Mouse (Mus musculus) thymus, postnatal 25 days (tissue): ENCODE results near the gene Sat2.

ENCODE experiments used
- DNase-seq: peaks from one replicate; pipeline ENCODE4 v3.0.0; 2022

The Sat2 gene

DNA sequence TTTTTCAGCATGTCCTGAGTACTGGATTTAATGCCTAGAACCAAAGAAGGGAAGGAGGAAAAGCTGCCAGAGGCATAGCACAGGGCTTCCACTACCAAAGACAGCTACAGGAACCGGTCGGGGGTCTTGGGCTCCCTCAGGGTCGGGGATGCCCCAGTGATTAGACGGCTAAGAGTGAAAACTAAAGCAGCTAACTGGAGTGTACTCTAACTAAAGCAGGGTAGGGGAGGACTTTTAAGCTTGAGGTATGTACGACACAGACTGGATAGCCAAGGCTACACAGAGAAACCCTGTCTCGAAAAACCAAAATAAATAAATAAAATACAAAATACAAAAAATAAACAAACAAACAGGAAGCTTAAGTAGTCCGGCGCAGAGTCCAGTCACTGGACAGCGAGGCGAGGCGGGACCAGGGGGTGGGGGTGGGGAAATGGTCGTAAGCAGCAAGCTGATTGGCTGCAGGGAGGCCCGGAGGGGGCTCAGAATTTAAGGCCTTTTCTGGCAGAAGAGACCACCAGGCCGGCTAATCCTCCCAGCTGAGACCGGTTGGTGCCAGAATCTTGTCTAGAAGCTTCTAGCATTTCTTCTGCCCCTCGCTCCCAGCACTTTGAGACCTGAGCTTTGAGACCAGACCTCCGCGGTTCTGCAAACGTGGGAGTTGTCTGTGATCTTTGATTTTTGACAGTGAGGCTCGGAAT lies at the start of gene Sat2:
TSS of gene Sat2 (plus strand) at position 454 of the 698 bp plus-strand sequence.
- no peak for DNase-seq

DNA sequence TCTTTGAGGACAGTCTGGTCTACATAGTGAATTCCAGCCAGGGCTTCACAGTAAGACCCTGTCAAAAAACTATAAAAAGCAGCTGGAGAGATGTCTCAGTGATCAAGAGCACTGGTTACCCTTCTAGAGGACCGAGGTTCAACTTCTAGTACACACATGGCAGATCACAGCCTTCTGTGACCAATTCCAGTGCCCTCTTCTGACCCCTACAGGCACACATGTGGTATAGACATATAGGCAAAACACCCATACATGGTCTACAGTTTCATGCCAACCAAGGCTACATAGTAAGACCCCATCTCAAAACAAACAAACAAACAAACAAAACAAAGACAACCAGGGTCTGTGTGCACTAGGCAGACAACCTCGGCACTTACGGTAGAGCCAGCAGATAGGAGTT lies 46.6 kb upstream of the Sat2 start:
- peak; percentile 34 for DNase-seq

DNA sequence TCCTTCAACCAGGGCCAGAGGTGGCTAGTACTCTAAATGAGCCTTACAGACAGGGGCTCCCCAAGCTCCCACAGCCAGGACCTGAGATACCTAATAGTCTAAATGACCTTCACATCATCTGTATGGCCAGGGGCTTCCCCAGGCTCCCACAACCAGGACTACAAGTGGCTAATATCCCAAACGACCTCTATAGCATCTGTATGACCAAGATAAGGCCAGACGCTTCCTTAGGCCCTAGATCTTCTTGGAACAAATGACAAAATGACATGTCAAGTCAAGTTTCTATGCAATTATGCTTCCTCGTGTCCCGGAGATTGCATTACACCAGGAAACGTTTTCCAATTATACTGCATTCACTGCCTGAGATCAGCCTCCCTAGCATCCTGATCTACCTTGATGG lies 45.5 kb upstream of the Sat2 start:
- no peak for DNase-seq

GRCm38 (mm10) chr11:69578301-69578700 lies 43.5 kb upstream of the Sat2 start:
- no peak for DNase-seq

DNA sequence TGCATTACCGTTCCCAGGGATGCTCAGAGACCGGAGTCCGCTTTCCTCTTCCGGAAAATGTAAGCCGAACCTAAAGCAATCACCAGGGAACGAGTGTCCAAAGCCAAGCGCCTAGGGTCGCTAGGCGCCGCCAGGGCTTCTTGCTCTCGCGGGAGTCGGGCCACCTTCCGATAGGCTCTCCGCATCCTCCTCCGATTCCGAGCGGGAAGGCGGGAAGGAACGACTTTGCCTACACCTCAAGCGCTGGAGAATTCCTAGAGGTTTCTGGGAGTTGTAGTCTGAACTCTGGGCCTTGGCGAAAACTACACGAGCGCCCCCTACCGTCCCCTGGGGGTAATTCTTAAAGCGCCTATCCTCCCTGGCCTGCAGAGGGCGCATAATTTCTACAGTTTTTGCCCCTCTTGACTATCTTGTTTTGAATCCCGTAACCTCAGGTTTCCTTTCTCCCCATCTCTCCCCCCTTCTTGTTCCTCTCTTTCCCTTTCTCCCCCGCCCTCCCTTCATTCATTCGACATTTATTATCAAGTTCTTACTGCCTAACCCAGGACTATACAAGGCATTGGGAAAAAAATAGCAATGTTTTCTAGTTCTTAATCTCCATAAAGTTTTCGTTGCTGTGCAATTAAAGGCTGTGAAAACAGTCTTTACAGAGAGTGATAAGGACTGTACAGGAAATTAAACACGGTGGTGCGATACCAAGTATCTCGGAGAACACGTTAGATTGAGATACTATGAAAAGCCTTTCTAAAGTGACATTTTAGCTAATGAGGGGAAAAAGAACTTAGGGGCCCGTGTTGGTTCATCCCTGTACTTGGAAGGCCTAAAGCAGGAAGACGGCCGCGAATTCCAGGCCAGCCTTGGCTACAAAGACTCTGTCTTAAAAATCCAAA lies 42.5 kb upstream of the Sat2 start:
- peak; percentile 98 for DNase-seq

- DNase-seq = peak; percentile 90
Observed at GRCm38 (mm10) chr11:69580091-69580514, 41.7 kb upstream of the Sat2 start, which contains the start of the genes Wrap53 and Trp53. Gene Wrap53 (minus strand): TSS chr11:69580255. Gene Trp53 (plus strand): TSS chr11:69580359.

DNA sequence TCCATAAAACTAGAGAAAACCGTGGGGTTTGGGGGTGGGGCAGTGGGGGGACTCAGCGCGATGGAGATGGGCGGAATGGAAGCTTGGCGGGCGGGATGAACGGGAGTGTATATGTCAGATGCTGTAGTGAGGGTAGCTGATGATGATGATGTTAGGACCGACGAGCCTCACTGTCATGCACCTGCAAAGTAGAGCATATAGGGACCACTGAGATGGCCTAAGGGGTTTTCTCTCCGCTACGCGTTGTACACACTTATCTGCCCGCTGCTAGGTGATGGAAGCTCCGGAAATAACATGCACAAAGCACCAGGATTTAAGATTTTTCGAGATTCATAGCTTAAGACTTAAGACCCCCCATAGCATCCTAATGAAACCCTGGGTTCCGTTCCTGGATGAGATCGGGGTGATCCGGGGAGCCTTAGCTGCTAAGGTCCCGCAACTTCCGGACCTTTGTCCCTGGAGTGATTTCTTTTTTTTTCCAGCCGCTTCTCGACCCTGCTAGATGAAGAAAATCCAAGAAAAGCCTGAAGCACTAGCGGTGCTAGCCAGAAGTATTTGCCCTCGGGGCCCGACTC lies 41.2 kb upstream of the Sat2 start:
- no peak for DNase-seq

- DNase-seq = peak; percentile 90
Observed at GRCm38 (mm10) chr11:69581147-69581688, 40.6 kb upstream of the Sat2 start.

DNA sequence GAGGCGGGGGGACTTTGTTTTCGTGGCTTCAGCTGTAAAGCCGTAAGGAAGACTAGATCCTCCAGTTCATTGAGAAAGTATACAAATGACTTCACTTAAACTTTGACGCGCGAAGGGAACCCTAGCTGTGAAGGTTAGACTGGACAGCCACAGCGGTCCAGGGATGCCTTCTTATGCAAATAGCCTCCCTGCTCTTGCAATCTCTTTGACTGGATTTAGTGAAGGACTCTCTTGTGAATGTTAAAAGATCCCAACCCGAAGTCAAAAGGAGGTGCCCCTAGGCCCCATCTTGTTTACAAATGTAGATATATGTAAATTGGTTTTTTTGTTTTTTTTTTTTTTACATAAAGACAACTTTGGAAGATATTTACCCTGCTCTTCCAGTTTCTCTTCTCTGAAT lies 40.0 kb upstream of the Sat2 start:
- no peak for DNase-seq

- no peak for DNase-seq
Observed at GRCm38 (mm10) chr11:69582230-69582805, 39.5 kb upstream of the Sat2 start.

DNA sequence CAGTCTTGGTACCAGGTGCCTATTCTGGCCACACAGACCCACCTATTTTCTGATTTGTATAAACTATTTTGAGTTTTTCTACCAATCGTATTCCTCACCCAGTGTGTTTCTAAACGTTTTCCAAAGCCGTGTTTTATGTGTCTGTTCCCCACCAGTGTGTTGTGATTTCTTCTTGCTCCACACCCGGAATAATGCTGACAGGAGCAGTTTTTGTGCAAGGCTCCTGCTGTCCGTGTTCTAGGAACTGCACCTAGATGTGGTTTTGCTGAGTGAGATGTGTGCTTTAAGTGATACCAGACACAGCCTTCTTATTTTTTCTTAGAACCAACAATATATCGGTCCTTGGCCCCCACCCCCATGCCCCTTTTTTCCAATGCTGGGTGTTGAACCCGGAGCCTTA lies 37.8 kb upstream of the Sat2 start:
- no peak for DNase-seq

GRCm38 (mm10) chr11:69584937-69585336 lies 36.9 kb upstream of the Sat2 start:
- DNase-seq = no peak

DNA sequence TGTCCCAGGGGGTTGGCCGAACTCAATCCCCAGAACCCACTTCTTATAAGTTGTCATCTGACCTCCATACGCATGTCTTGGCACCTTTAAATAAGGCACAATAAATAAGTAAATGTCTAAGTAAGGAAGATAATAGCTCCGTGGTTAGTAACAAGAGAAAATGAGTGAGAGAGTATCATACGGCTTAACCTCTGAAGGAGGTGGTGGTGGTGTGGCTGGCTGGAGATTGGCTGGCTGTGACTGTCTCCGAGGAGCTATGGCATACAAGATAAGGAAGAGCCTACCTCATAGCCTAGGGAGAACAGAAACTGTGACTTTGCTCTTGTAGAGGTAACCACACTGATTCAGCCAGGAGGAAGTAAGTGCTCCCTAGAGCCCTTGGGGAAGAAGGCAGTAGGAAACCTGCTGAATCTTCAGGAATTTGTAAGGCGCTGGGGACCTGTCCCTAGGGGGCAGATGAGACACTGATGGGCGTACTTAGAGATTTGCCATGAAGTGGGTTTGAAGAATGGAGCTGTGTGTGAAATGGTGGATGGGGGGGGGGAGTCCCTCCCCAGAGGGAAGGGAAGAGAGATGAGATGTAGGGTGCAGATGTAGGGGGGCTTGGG lies 36.0 kb upstream of the Sat2 start:
- no peak for DNase-seq

- no peak for DNase-seq
Observed at GRCm38 (mm10) chr11:69589207-69589834, 32.5 kb upstream of the Sat2 start.

- DNase-seq = no peak
Observed at GRCm38 (mm10) chr11:69590622-69591021, 31.2 kb upstream of the Sat2 start.

- DNase-seq = no peak
Observed at GRCm38 (mm10) chr11:69591424-69591823, 30.4 kb upstream of the Sat2 start.

DNA sequence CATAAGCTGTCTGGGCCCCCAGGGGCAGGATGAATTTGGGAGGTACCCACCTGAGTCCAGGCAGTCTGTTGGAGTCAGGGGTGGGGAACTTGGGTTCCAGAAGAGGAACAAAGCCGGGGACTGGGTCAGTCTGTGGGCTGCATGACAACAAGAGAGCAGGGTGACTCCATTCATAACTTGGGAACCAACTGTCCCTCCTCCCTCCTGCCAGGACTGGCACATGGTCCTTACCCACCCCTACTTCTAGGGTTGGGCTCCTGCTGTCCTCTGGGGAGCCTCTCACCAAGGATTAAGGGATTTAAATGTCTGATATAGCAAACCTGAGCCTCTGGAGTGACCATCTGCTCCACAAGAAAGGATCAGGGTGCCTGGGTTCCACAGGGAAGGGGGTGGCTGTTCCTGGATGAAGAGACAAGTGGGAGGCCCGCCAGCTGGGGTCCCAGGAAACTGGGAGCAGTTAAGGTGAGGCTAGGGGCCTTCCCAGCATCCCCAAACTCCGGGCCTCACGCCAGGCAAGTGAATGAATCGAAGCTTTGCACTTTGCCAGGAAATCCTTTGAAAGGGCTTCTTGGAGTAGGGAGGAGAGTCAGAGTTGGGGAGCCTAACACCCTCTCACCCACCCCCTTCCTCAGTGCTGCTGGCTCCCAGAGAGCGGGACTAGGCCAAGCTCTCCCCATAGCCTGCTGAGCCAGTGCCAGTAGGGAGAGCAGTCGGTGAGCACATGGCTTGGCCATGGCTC lies 29.8 kb upstream of the Sat2 start:
- DNase-seq = no peak

GRCm38 (mm10) chr11:69592799-69593198 lies 29.0 kb upstream of the Sat2 start:
- DNase-seq = no peak

DNA sequence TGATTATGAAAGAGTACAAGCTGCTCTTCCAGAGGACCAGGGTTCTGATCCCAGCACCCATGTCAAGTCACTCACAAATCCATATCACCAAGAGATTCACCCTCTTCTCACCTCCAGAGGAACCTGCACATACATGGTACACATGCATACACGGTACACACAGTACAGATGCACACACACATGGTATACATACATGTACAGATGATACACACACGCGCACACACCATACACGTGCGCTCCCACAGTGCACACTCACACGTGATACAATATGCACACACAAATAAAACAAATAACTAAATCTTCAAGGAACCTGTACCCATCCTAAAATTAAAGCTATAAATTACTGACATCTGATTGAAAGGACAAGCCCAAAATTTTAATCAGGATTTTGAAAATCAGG lies 27.0 kb upstream of the Sat2 start:
- no peak for DNase-seq

DNA sequence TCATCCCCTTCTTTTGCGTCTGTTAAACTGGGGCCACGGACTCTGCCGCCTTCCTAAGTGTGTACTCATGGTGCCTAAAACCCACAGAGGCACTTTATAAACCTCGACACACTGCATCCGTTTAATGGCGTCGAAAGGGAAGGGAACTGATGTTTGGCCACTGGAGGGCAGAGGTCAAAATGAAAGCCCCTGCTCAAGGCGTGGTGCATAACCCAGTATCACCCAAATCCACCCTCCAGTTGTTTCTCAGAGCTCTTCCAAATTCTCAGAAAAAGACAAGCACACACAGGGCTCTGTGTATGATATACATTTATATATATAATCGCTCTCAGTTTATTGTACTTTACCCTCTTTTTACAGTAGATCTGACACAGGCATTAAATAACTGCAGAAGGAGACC lies 22.4 kb upstream of the Sat2 start:
- no peak for DNase-seq

DNA sequence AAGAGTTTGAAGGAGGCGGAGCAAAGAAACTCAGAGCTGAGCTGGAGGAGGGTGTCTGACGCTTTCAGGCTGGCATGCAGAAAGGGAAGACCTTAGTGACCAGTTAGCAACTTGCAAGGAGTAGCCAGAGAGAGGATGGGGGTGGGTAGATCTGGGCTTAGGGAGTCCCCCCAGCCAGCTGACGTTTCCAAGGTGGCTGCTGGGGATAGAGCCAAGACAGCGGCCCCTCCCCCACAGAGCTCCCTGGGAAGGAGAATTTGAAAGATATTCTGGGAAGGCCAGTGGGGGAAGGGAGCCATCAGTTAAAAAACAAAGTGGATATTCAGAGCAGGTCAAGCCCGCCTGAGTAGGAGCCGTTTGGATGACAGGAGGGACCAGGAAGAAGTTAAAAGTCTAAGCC lies 21.7 kb upstream of the Sat2 start:
- DNase-seq = no peak
